Mouse (Mus musculus) adrenal gland, postnatal 36 days (tissue): Measurements from ENCODE around the gene Cdh1. TPM values are rescaled to one million over a fixed set of nuclear protein-coding genes. Genes with fewer than 3 reads are reported as not detected.

Source experiments
- DNase-seq, 2 experiments: peaks; one replicate each; pipeline ENCODE4 v3.0.0; 2021; ENCODE audit warnings: mixed read lengths in 1 of 2
- total RNA-seq, 2 experiments: library from RNA; stranded (reverse); gene quantifications; 2 replicates each; pipeline ENCODE4 v1.2.3; 2021

Cdh1 gene
- total RNA-seq, 2 experiments from 2014 or later: not detected

GRCm38 (mm10) chr8:106656046-106656445, 52.9 kb downstream of the Cdh1 start:
- peak in 1 of 2 experiments; percentile 40 for DNase-seq

GRCm38 (mm10) chr8:106672786-106673185, 69.6 kb downstream of the Cdh1 start:
- DNase-seq: no peak

GRCm38 (mm10) chr8:106674318-106674717, 71.2 kb downstream of the Cdh1 start:
- no peak for DNase-seq

GRCm38 (mm10) chr8:106674894-106675293, 71.7 kb downstream of the Cdh1 start:
- DNase-seq: no peak

- peak; percentile 93 to 94 for DNase-seq
These were observed 80.0 kb downstream of the Cdh1 start, which contains the start of gene Tango6 for GRCm38 (mm10) chr8:106682971-106683668. Tango6 (plus strand) TSS chr8:106683068.

GRCm38 (mm10) chr8:106684387-106684786, 81.2 kb downstream of the Cdh1 start:
- no peak for DNase-seq

- peak in 1 of 2 experiments; percentile 11 for DNase-seq
These were observed 84.3 kb downstream of the Cdh1 start for GRCm38 (mm10) chr8:106687479-106687878.

- no peak for DNase-seq
These were observed 94.6 kb downstream of the Cdh1 start for GRCm38 (mm10) chr8:106697748-106698248.

- peak; percentile 68 to 71 for DNase-seq
These were observed 96.4 kb downstream of the Cdh1 start for GRCm38 (mm10) chr8:106699588-106699987.

GRCm38 (mm10) chr8:106700131-106700530, 97.0 kb downstream of the Cdh1 start:
- DNase-seq: no peak

GRCm38 (mm10) chr8:106701360-106701759, 98.2 kb downstream of the Cdh1 start:
- no peak for DNase-seq

GRCm38 (mm10) chr8:106704199-106704900, 101.2 kb downstream of the Cdh1 start:
- DNase-seq: no peak

- DNase-seq: peak; percentile 34 to 57
These were observed 101.8 kb downstream of the Cdh1 start for GRCm38 (mm10) chr8:106704901-106705321.

- DNase-seq: no peak
These were observed 103.0 kb downstream of the Cdh1 start for GRCm38 (mm10) chr8:106706194-106706593.

- DNase-seq: no peak
These were observed 106.9 kb downstream of the Cdh1 start for GRCm38 (mm10) chr8:106710002-106710401.

- no peak for DNase-seq
These were observed 109.3 kb downstream of the Cdh1 start for GRCm38 (mm10) chr8:106712487-106712886.

- DNase-seq: no peak
These were observed 111.1 kb downstream of the Cdh1 start for GRCm38 (mm10) chr8:106714297-106714696.

- peak; percentile 86 to 89 for DNase-seq
These were observed 114.9 kb downstream of the Cdh1 start for GRCm38 (mm10) chr8:106718091-106718500.

Other genes starting within 250 kb of the Cdh1 start
- gene Zfp90, start 188.0 kb upstream of the Cdh1 start, total RNA-seq: 1 to 10 TPM; 4.7 to 5.4 TPM
- gene 6030452D12Rik, start 102.8 kb upstream of the Cdh1 start, total RNA-seq: not detected
- under 1 TPM; 0.23 to 0.86 TPM for gene Cdh3, start 92.5 kb upstream of the Cdh1 start, total RNA-seq
- gene Gm10073, start 29.9 kb upstream of the Cdh1 start, total RNA-seq: 100 to 1,000 TPM; 132 to 140 TPM
- gene Tango6, start 79.7 kb downstream of the Cdh1 start, total RNA-seq: 10 to 100 TPM in 1 of 2 experiments, 1 to 10 TPM in 1; 8.2 to 11.1 TPM